Mouse (Mus musculus): ENCODE results near the gene Araf.

DNA sequence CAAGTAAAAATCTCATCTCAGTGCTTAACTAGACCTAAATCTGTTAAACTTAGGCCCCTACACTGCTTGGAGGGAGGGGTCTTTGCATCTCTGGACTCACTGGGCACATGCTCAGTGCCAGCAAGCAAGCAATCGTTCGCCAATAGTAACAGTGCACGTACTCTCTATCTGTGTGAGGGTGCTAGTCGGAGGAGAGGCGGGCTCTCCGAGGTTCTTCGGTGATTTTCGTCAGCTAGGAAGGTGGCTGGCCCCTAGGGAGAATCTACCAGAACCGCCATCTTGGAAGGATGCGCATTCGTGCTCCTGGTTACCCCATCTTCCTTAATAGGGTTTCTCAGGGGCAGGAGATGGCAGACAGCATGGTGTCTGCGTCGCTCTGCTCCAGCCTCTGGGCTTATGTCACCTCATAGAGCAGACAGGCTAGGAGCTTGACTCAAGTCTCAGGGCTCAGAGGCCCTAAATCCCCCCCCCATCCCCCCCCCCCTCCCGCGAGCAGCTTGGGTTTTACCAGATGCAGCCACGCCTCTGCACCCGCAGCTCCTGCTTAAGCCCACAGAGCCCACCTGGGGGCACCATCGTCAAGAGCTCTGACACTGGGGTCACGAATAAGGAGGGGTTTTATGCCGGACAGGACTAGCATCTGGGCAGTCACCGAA is 655 bp downstream of the Araf start:
- no peak for TF ChIP-seq POLR2A (IDR thresholded peaks at IDR 0.05; ENCODE audit: insufficient read depth, low read depth, low read length)
- TF ChIP-seq CTCF (IDR thresholded peaks at IDR 0.05) = no peak
- TF ChIP-seq EP300 (IDR thresholded peaks at IDR 0.05; ENCODE audit: insufficient read depth, low read depth, low read length) = no peak

All from heart, adult 2 months (tissue).